Mouse (Mus musculus) liver, adult 2 months (tissue): ENCODE results near the gene Patj.

Source experiments
- CTCF ChIP-seq: fragments of 200-500 bp; IDR thresholded peaks from 2 replicates; pipeline ENCODE4 v1.5.1; 2011; ENCODE audit warnings: low read depth, low read length, control low read depth
- POLR2A ChIP-seq: fragments of 200-500 bp; IDR thresholded peaks from 2 replicates; pipeline ENCODE4 v1.6.1; 2011; ENCODE audit warnings: low read length, control low read depth; ENCODE audit not compliant: insufficient read depth; ENCODE audit errors: extremely low read depth

- no peak for TF ChIP-seq POLR2A
- TF ChIP-seq CTCF: no peak
Measured at GRCm38 (mm10) chr4:98563506-98564195, 168.1 kb downstream of the Patj start.
